Mouse (Mus musculus) layer of hippocampus, adult 9-10 months (tissue): ENCODE results near the gene Gabbr1.
"Not testable (repeated sequence)": the region's sequence is repeated elsewhere in the genome, so short reads cannot be mapped to it uniquely, and the experiment has no call there.

ENCODE experiments used
- DNase-seq: peaks from one replicate; pipeline ENCODE4 v3.0.0; 2022; ENCODE audit warnings: low spot score

Gene Gabbr1

GRCm38 (mm10) chr17:37045611-37046311 lies at the start of gene Gabbr1:
Gene Gabbr1 (plus strand): TSS chr17:37045966.
- no peak for DNase-seq

- DNase-seq, result peak; percentile 63
Observed at GRCm38 (mm10) chr17:36997033-36997735, 48.6 kb upstream of the Gabbr1 start.

- no peak for DNase-seq
Observed at GRCm38 (mm10) chr17:36998477-36998876, 47.3 kb upstream of the Gabbr1 start.

- no peak for DNase-seq
Observed at GRCm38 (mm10) chr17:37000863-37001262, 44.9 kb upstream of the Gabbr1 start, which contains the start of gene Zfp57. Gene Zfp57 (plus strand): TSS chr17:37001163.

GRCm38 (mm10) chr17:37002364-37003330 lies 43.1 kb upstream of the Gabbr1 start:
- no peak for DNase-seq

- no peak for DNase-seq
Observed at GRCm38 (mm10) chr17:37003366-37003765, 42.4 kb upstream of the Gabbr1 start.

GRCm38 (mm10) chr17:37008161-37008560 lies 37.6 kb upstream of the Gabbr1 start:
- no peak for DNase-seq

- no peak for DNase-seq
Observed at GRCm38 (mm10) chr17:37009460-37010042, 36.2 kb upstream of the Gabbr1 start.

- no peak for DNase-seq
Observed at GRCm38 (mm10) chr17:37011719-37012118, 34.0 kb upstream of the Gabbr1 start.

- DNase-seq, result no peak
Observed at GRCm38 (mm10) chr17:37012141-37012540, 33.6 kb upstream of the Gabbr1 start.

- no peak for DNase-seq
Observed at GRCm38 (mm10) chr17:37016333-37016732, 29.4 kb upstream of the Gabbr1 start.

GRCm38 (mm10) chr17:37018328-37018727 lies 27.4 kb upstream of the Gabbr1 start:
- DNase-seq, result no peak

GRCm38 (mm10) chr17:37019242-37019641 lies 26.5 kb upstream of the Gabbr1 start:
- DNase-seq, result not testable (repeated sequence)

- DNase-seq, result no peak
Observed at GRCm38 (mm10) chr17:37022628-37023576, 22.9 kb upstream of the Gabbr1 start, which contains the start of gene Mog. Gene Mog (minus strand): TSS chr17:37023398.

GRCm38 (mm10) chr17:37026425-37026824 lies 19.3 kb upstream of the Gabbr1 start:
- DNase-seq, result no peak

GRCm38 (mm10) chr17:37027486-37027885 lies 18.3 kb upstream of the Gabbr1 start:
- DNase-seq, result no peak

- DNase-seq, result no peak
Observed at GRCm38 (mm10) chr17:37028212-37028611, 17.6 kb upstream of the Gabbr1 start.

GRCm38 (mm10) chr17:37028683-37029120 lies 17.1 kb upstream of the Gabbr1 start:
- DNase-seq, result peak; percentile 96

GRCm38 (mm10) chr17:37029162-37029561 lies 16.6 kb upstream of the Gabbr1 start:
- DNase-seq, result no peak

GRCm38 (mm10) chr17:37039127-37039894 lies 6.5 kb upstream of the Gabbr1 start:
- no peak for DNase-seq
